Mouse (Mus musculus) testis, postnatal 14 days (tissue): ENCODE results near the gene Gm10306.
A peak's percentile ranks its signal among the peaks of the same experiment; 100 is the strongest.

Source experiments
- DNase-seq: peaks from one replicate; pipeline ENCODE4 v3.0.0; 2021; ENCODE audit warnings: low spot score

The Gm10306 gene

DNA sequence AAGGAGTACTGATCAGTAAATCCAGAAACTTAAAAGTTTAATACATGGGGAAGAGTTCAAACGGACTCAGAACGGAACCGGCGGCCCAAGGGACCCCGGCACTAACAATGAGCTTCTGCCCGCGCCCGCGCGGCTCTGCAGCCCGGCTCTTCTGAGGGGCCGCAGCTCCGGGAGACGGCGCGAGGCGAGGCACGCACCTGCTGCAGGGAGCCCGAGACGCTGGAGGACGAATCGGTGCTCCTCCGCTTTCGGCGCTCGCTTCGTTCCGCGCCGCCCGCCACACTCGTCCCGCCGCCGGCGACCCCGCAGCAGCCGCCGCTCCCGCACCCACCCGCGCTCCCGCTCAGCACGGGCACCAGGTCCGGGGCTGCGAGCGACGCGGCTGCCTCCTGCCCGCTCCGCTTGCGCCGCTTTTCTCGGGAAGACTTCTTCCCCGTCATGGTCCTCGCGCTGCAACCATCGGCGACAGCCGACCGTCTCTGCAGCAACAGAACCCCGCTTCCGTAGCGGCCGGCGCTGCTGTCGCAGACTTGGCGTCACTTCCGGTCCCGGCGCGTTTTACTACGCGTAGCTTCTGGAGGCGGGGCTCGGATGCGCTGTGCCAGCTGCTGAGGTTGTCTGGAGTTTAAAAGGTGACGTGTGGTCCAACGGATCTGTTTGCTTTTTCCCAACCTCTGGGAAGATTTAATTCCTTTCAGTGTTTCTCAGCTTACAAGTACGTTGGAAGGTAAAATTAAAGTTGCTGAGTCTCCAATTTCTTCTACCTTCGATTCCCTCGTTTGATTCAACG, at the start of gene Gm10306, which contains the start of gene Caap1:
TSS of gene Gm10306 (plus strand) at position 282 of the 790 bp plus-strand sequence.
TSS of gene Caap1 (minus strand) at position 532 of the 790 bp plus-strand sequence.
- DNase-seq: peak; percentile 94

DNA sequence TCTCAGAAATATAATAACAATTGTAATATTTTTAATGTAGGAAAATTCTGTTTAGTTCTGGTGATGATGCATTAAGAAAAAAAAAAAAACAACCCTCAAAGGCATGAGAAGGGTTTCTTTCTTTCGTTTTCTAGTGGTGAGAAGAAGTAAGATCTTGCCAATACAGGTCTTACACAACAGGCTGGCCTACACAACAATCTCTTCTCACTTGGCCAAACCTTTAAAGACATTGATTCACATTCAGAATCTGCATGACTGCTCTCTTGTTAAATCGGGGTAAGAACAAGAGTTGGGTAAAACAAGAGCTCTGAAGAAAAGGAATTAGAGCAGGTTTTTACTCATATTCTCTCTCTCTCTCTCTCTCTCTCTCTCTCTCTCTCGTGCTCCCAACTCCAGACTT, 41.0 kb upstream of the Gm10306 start:
- no peak for DNase-seq

DNA sequence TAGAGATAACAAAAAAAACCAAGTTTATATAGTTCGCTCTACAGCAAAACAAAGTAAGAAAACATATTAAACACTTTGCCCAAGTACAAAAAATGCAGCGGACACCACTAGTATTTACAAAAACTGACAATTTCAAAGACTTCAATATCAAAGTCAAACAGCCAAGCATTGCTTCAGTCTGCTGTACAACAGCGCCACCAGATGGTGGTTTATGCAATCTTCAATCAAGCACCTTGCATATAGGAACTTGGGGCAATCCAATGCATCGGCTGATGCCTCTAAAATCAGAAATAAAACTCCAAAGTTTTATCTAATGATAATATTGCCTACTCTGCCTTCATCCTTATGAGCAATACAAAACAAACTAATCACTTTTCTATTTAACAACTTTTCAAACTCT, 38.7 kb upstream of the Gm10306 start:
- DNase-seq: peak; percentile 23

DNA sequence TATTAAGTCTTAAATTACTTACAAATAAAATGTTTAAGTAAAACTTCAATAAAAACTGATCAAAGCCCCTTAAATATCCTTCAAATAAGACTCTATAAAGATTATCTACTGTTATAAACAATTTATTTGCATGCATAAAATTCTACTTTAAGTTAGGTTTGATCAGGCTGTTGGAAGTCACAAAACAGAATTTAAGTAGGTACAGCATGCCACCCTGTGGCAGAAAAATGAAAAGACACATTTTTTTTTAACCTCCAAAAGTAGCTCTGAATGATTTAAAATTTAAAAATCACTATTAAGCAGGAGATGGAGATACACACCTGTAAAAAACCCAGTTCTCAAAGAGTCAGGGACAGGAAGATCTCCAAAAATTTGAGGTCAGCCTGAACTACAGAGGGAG, 33.0 kb upstream of the Gm10306 start:
- no peak for DNase-seq

DNA sequence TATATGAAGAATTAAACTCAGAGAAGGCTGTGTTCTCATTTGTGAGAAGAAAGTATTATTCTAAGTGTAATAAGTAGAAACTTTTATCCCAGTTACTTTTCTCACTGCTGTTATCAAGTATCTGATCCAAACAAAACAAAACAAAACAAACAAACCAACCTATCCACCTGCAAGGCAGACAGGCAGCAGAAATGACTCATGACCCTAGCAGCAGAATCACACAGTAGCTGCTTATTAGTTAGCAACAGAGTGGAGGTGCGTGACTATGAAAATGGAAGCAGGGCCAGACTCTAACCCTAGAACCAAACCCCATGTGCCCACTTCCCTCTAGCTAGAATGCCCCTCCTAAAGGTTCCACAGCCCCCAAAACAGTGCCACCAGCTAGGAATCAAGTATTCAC, 26.9 kb upstream of the Gm10306 start:
- no peak for DNase-seq

DNA sequence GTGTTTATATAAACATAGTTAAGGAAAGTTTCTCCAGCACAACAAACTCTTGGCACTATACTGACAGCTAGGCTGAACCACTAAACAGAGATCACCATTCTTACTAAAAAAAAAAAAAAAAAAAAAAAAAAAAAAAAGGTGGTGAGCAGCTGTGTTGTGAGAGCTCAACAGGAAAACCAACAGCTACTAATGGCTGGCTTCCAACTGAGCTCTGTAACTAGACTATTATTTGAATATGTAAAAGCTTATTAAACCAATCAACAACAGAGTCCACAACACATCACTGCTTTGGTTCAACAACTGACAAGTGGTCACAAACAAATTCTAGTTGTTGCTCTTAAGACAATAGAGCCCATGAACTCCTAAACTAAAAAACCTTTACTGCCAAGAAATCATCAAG, 23.1 kb upstream of the Gm10306 start:
- no peak for DNase-seq

DNA sequence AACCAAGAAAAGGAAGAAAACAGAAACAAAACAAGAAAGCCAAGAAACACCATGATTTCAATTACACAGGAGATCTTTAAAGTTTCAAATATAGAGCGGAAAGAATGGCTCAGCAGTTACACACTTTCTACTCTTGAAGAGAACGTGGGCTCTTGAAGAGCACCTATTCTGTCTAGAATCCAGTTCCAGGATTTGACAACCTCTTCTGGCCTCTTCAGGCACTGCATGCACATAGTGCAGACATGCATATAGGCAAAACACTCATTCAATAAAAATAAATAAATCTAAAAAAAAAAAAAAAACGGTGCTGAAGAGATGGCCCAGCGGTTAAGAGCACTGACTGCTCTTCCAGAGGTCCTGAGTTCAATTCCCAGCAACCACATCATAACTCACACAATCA, 13.3 kb upstream of the Gm10306 start:
- DNase-seq: no peak

DNA sequence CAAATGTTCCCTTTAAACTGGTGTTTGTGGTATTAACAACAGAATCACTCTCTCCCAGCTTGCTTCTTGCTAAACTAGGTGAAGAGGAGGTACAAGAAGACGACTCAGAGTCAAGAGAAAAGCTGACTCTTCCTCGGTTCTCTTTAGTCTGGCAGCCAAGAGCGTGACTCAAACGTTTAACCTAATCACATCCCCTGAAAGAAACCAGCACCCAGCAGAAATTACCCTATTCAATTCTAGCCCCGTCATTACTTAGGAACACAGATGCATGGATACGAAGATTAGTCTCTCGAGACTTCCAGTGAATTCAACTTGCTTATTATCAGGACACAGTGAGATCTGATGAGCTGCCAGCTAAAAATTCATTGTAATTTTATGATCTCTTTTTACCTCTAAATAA, 12.0 kb upstream of the Gm10306 start:
- no peak for DNase-seq

DNA sequence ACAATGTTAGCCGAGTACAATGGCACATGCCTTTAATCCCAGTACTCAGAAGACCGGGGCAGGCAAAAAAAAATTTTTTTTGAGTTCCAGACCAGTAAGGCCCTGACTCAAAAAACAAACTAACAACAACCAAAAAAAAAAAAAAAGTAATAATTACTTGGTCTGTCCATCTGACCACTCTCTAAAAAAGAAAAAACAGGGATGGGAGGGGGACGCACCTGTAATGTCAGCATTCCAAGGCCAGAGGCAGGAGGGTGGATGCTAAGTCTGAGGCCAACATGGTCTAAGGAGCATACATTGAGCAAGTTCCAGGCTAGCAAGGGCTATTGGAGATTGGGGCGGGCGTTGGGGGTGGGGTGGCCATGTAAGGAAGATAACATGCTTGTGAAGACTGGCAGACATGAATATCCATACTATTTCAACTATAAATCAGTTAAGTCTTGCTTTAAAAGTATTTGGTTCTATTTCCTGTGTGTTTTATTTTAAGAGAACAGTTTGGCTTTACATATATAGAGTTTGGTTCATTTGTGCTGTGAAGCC, 1.3 kb upstream of the Gm10306 start:
- no peak for DNase-seq

DNA sequence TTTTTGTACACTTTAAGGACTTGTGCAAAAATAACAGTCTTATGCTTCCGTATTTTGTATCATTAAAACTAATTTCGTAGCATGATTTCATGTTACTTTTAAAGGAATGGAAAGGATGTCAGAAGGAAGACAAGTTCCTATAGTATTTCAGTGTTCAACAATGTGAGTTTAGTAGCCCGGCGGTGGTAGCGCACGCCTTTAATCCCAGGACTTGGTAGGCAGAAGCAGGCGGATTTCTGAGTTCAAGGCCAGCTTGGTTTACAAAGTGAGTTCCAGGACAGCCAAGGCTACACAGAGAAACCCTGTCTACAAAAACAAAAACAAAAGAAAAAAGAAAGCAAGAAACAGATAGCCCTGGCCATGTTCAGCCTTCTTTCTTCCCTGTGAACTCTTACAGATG, 799 bp downstream of the Gm10306 start:
- DNase-seq: no peak

DNA sequence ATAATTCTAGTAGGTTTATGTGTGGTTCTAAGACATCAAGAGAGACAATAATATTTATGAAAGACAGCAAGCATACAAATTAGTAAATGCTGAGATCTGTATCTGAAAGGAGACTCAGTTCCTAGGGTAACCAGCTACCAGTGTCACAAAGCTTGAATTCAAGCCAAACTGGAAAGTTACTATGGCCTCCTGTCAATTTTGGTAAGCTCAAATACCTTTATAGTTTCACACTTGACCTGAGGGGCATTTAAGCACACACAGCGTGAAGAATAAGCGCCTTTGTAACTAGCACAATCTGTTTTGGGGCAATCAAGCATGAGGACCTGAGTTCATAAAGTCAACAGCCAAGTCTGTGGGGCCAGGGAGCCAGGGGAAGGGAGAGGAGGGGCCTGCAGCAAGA, 2.9 kb downstream of the Gm10306 start:
- DNase-seq: no peak

DNA sequence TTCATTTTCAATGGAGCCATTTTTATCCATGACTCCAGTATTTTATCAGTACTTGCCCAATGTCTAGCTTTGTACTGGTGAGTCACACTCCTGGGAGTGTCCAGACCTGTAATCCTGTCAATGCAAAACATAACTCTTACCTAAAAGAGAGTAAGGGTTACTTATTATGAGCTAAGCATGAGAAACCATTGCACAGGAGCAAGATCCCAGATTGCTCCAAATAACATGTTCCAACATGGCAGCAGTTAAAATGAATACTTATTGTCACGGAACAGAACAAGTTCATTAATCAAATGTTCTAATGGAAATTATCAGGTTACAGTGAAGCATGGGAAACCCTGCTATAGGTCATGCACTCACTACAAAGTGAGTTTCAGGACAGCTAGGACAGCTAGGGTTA, 4.0 kb downstream of the Gm10306 start:
- DNase-seq: no peak

DNA sequence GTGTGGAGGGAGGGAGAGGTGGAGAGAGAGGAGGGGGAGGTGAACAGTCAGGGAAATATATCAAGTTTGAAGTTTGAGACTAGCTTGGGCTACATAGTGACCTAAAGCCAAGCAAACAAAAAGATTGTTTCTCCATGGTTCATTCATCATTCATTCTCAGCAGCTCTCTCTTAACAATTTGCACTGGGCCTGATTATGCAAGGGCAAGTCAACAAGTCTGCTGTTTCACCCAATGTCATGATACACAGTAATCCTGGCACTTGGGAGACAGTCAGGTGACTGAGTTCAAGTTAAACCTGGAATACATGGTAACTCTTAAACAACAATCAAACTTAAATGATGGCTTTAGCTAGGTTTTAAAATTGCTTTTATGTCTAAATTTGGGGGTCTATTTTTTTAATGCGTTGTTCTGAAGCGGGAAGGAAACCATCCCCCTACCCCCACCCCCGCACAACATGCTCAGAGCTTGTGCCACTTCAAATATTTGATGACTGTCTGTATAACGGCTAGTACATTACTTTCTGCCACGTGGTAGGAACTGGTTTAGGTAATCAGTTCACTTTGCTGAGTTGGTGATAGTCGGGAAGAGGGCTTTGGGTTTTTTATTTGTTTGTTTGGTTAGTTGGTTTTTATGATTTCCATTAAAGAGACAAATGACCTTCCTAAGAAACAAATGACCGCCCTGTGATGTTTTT, 5.8 kb downstream of the Gm10306 start:
- no peak for DNase-seq

DNA sequence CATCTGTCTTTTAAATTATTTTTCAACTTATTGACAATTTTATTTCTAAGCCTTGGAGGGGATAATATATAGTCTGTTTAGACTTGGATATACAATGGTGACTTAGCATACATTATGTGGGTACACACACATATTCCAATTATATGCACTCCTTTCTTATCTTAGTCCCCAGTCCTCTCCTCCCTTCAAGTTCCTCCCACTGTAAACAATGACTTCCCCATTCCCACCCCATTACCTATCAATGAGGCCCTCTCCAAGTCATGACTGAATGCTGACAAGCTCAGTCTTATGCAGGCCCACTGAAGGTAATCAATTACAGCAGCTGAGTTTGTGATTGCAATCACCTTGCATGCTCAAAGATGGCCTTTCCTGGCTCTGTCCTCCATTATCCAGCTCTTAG, 8.0 kb downstream of the Gm10306 start:
- no peak for DNase-seq

DNA sequence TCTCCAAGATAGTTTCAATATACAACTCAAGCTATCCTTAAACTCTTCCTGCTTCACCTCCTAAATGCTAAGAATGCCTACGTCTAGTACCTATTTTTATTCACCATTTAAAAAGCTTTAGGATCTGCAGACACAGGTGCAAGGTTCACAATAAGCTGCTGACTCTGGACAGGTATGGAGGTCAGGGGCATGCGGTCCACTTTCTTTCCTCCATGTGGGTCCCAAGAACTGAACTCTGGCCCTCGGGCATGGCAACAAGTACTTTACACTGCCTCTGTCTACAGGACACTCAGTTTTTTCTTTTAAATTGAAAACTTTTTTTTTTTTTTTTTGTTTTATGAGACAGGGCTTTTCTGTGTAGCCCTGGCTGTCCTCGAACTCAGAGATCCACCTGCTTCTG, 16.3 kb downstream of the Gm10306 start:
- no peak for DNase-seq

DNA sequence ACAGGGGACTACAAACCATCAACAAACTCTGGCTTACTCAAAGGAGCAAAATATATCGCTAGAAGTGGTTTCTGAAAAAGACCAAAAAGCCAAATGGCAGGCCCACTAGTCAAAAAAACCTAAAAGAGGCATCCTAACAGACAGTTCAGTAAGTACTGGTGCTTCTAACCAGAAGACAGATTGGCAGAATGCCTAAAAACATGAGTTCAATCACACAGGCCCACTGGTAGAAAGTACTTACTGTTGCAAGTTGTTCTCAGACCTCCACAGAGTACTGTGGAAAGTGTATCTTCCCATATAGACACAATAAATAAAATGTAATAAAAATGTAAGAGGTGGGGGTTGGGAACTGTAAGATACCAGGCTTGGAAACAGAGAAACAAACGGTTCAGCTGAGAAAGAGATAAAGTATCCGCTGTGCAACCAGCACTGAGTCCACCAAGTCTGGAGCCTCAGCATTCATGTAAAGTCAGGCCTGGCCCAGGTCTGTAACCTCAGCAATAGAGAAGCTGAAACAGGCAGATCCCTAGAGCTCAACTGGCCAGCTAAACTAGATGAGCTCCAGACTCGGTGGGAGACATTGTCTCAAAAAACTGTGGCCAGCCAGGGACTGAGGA, 35.5 kb downstream of the Gm10306 start:
- DNase-seq: peak; percentile 51

DNA sequence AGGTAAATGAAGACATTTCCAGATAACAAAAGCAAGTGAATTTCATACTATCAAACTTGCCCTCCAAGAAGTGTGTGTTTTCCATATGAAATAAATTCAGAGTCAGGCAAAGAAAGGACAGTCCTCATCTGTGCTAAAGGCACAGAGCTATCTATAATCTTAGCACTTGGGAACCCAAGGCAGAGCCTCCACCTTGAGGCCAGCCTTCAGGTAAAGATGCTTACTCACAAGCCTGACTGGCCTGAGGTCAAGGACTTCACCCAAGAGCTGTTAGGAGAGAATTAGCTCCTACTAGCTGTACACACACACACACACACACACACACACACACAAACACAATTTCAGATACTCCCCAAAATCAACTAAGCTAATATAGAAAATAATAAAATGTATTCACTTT, 36.4 kb downstream of the Gm10306 start:
- no peak for DNase-seq

DNA sequence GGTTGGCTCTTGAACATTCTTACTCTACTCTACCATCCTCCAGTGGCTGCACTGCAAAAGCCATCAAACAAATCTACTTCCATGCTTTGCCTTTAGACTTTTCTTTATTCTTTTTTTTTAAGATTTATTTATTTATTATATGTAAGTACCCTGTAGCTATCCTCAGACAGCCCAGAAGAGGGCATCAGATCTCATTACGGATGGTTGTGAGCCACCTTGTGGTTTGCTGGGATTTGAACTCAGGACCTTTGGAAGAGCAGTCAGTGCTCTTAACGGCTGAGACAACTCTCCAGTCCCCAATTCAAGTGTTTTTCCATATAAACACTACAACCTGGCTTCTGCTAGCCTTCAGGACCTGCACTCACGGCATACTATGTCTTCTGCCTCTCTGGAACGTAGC, 45.0 kb downstream of the Gm10306 start:
- DNase-seq: no peak

DNA sequence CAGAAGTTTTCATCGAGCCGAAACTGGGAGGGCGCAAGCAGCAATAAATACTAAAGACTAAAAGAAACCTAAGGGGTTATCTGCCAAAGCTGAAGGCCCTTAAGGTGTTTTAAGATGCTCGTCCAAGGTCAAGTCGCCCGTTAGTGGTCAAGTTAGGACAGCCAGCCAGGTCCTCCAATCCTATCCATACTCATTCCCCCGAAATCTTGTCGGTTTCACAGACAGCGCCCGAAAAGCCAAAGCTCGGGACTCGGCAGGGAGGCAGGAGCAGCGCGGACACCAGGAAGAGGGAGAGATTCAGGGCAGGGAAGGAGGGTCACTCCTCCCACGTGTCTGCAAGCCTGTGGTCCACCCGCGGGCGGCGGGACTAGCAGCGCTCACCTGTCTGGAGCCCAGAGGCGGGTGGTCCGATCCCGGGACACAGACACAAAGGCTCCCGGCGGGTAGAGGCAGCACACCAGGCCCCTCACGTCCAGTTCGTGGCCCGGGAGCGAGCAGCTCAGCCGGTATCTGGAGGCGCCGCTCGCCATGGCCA, 46.2 kb downstream of the Gm10306 start:
- DNase-seq: peak; percentile 79

DNA sequence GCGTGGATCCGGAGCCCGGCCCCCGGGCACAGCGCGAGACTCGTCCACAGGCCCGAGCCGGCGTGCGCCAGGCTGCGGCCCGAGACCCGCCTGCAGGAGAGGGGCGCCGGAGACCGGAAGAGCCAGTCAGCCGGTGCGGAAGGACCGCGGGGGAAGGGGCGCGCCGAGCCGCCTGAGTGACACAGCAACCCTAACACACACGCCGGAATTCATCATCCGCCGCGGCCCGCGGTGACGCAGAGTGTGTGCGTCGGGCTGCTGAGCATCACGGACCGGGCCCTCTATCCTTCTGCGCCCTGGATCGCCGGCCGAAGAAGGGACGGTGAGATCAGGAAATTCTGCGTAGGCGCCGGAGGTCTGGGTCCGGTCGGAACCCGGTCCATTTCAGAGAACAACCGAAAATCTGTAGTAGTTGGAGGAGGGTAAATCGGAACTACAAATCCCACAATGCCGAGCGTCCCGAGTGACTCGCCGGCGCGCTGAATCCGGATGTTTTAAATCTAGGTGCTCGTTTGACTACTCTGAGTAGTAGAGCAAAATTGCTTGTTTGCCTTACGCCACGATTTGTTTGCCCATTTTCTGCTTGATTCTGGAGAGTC, 46.8 kb downstream of the Gm10306 start, which contains the start of gene Plaa:
TSS of gene Plaa (minus strand) at position 214 of the 599 bp plus-strand sequence.
- peak; percentile 92 for DNase-seq

DNA sequence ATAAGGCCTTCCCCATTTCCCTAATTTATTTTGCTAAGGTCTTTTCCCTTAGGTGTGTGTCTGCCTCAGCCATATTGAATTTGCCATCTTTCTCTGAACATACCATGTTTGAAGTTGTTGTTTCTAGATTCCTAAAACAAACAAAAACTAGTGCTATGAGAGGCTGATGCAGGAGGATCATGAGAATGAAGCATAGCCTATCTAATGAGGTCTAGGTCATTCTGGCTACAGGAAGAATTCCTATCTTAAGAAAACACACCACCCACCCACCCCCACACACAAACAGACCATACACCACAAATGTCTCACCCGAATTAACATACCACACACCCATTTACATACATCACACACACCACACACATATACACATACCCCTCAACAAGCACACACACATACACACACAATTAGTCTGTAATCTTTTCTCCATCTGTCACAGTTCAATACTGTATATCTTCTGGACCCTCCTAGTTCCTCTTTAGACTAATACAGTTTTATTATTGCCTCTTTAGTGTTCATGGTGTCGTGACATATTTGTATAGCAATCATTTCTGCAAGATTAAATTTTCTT, 48.2 kb downstream of the Gm10306 start:
- DNase-seq: no peak

DNA sequence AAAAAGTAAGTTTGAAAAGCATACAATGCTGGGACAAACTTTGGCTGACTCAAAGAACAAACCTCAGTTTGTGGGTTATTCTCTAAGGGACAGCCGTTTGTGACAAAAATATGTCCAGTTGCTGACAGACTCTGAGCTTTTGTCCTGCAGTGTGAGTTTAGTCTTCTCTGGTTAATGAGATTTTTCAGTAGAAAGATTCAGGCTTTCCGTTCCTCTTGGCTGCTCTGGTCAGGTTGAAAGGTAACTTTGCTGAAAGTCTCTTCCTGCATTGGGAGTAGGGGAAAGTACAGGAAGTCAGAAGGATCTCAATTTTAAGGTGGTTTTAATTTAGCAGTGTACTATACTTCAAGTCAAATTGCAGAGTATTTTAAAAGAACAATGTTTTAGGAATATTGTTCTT, 49.2 kb downstream of the Gm10306 start:
- no peak for DNase-seq
